8 mouse cellular contexts compared by ENCODE assay signal in the genomic region with DNA sequence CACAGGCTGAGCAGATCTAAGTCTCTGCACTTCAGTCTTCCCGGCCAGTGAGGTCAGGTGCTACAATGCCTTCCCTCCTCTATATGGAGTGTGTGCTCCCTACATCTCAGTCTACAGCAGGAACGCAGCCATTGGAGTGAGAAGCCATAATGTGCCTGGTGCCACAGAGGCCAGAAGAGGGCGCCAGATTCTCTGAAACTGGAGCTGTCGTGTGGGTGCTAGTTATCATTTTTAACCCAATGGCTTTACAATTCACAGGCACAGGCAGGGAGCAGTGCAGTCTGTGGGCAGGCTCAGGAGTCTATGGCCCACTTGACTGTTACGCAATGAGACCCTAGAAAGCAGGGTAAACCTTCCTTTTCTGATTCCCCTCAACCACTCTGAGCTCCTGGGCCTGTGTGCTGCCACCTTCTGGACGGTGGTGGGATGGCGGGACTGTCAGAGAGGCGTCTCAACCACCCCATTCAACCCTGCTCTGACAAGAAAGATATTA. TPM values are rescaled to one million over a fixed set of nuclear protein-coding genes. Genes with fewer than 3 reads are reported as not detected.
DNase-seq lines count a peak whose midpoint lies in the region; ATAC-seq and TF ChIP-seq lines count a peak whose summit lies in the region.

No protein-coding gene starts in this region.

- H3K27ac ChIP-seq in ES-Bruce4 (ENCODE audit: insufficient read depth, low read length), result no peak overlapping the region
- no peak overlapping the region for H3K27ac ChIP-seq in forebrain, embryonic 11.5 days (ENCODE audit: low read depth, low read length)
- no peak overlapping the region for H3K27ac ChIP-seq in heart, postnatal 0 days (ENCODE audit: low read depth)
- no peak overlapping the region for H3K27ac ChIP-seq in liver, embryonic 15.5 days (replicated peaks)
- H3K27ac ChIP-seq in neural tube, embryonic 11.5 days (ENCODE audit: low read depth, low read length), result no peak overlapping the region
- no peak overlapping the region for H3K27ac ChIP-seq in stomach, postnatal 0 days (replicated peaks)

- no peaks in the 10 kb centered on the region for H3K4me1 ChIP-seq in ES-Bruce4 (ENCODE audit: control insufficient read depth, insufficient read depth, low read length)
- H3K4me1 ChIP-seq in forebrain, embryonic 11.5 days (replicated peaks; ENCODE audit: control insufficient read depth, insufficient read depth, low read length), result no peaks in the 10 kb centered on the region
- H3K4me1 ChIP-seq in heart, postnatal 0 days (ENCODE audit: control insufficient read depth, insufficient read depth), result no peaks in the 10 kb centered on the region
- peaks cover 31% of the 10 kb centered on the region for H3K4me1 ChIP-seq in liver, embryonic 15.5 days (replicated peaks)
- no peaks in the 10 kb centered on the region for H3K4me1 ChIP-seq in neural tube, embryonic 11.5 days (ENCODE audit: control insufficient read depth, insufficient read depth, low read length)
- no peaks in the 10 kb centered on the region for H3K4me1 ChIP-seq in stomach, postnatal 0 days (replicated peaks; ENCODE audit: control insufficient read depth, insufficient read depth)

- peak overlapping the region; percentile 24; the same call in 1 of the 2 replicates for H3K4me2 ChIP-seq in forebrain, embryonic 11.5 days (ENCODE audit: low read depth, low read length, severe bottlenecking)
- H3K4me2 ChIP-seq in heart, postnatal 0 days (ENCODE audit: low read depth, low read length), result peak overlapping the region; percentile 55
- peak overlapping the region; percentile 68 for H3K4me2 ChIP-seq in liver, embryonic 15.5 days
- H3K4me2 ChIP-seq in neural tube, embryonic 11.5 days (ENCODE audit: low read depth), result peak overlapping the region; percentile 31
- peak overlapping the region; percentile 36 for H3K4me2 ChIP-seq in stomach, postnatal 0 days (replicated peaks; ENCODE audit: low read depth)

- H3K9me3 ChIP-seq in ES-Bruce4 (replicated peaks; ENCODE audit: control insufficient read depth, insufficient read depth, low read length, poor library complexity, severe bottlenecking), result no peaks in the 10 kb centered on the region
- H3K9me3 ChIP-seq in forebrain, embryonic 11.5 days (ENCODE audit: control insufficient read depth, low read length), result no peaks in the 10 kb centered on the region
- 0 out of 2 replicates have a peak, but pooled peaks cover 2% of the 10 kb centered on the region for H3K9me3 ChIP-seq in heart, postnatal 0 days (replicated peaks; ENCODE audit: control insufficient read depth, low read length)
- no peaks in the 10 kb centered on the region for H3K9me3 ChIP-seq in liver, embryonic 15.5 days (replicated peaks)
- no peaks in the 10 kb centered on the region for H3K9me3 ChIP-seq in neural tube, embryonic 11.5 days (ENCODE audit: control insufficient read depth, low read length)
- no peaks in the 10 kb centered on the region for H3K9me3 ChIP-seq in stomach, postnatal 0 days (ENCODE audit: control insufficient read depth, low read length)

- no peak for TF ChIP-seq EP300 in ES-Bruce4 (IDR thresholded peaks at IDR 0.05; ENCODE audit: insufficient read depth, low read depth, low read length)
- no peak for TF ChIP-seq EP300 in heart, postnatal 0 days (IDR thresholded peaks at IDR 0.05; ENCODE audit: low read depth)
- no peak for TF ChIP-seq EP300 in stomach, postnatal 0 days (optimal IDR thresholded peaks at IDR 0.05)

- H3K27me3 ChIP-seq in ES-Bruce4 (ENCODE audit: control insufficient read depth, insufficient read depth, low read length, poor library complexity, severe bottlenecking), result no peaks in the 10 kb centered on the region
- H3K27me3 ChIP-seq in forebrain, embryonic 11.5 days (ENCODE audit: control insufficient read depth, insufficient read depth, low read length), result no peaks in the 10 kb centered on the region
- H3K27me3 ChIP-seq in heart, postnatal 0 days (ENCODE audit: control insufficient read depth, insufficient read depth, low read length), result no peaks in the 10 kb centered on the region
- H3K27me3 ChIP-seq in liver, embryonic 15.5 days, result peaks cover 11% of the 10 kb centered on the region
- no peaks in the 10 kb centered on the region for H3K27me3 ChIP-seq in neural tube, embryonic 11.5 days (ENCODE audit: control insufficient read depth, insufficient read depth, low read length)
- no peaks in the 10 kb centered on the region for H3K27me3 ChIP-seq in stomach, postnatal 0 days (ENCODE audit: control insufficient read depth, insufficient read depth, low read length)

- H3K36me3 ChIP-seq in ES-Bruce4 (ENCODE audit: control insufficient read depth, insufficient read depth, low read length, poor library complexity, severe bottlenecking), result no peaks in the 10 kb centered on the region
- no peaks in the 10 kb centered on the region for H3K36me3 ChIP-seq in forebrain, embryonic 11.5 days (ENCODE audit: control insufficient read depth, insufficient read depth, low read length)
- 0 out of 2 replicates have a peak, but pooled peaks cover 3% of the 10 kb centered on the region for H3K36me3 ChIP-seq in heart, postnatal 0 days (replicated peaks; ENCODE audit: control insufficient read depth, insufficient read depth, low read length)
- no peaks in the 10 kb centered on the region for H3K36me3 ChIP-seq in liver, embryonic 15.5 days (replicated peaks)
- H3K36me3 ChIP-seq in neural tube, embryonic 11.5 days (ENCODE audit: control insufficient read depth, insufficient read depth, low read length), result no peaks in the 10 kb centered on the region
- H3K36me3 ChIP-seq in stomach, postnatal 0 days (ENCODE audit: control insufficient read depth, insufficient read depth, low read length), result no peaks in the 10 kb centered on the region

- 0 out of 2 replicates have a peak, but pooled peaks have one; percentile 33 for ATAC-seq in forebrain, embryonic 11.5 days (replicated peaks; ENCODE audit: low FRiP score)
- peak; percentile 76 for ATAC-seq in heart, postnatal 0 days (ENCODE audit: insufficient read depth, low read depth)
- peak; percentile 55 for ATAC-seq in liver, embryonic 15.5 days (ENCODE audit: insufficient read depth)
- 0 out of 2 replicates have a peak, but pooled peaks have one; percentile 23 for ATAC-seq in neural tube, embryonic 11.5 days (ENCODE audit: insufficient read depth, low FRiP score, low TSS enrichment)
- peak; percentile 68 for ATAC-seq in stomach, postnatal 0 days (ENCODE audit: low FRiP score, low TSS enrichment)

- peak; percentile 81 for DNase-seq in c-Kit-positive CD71-positive TER-119-positive erythroid progenitor cells, embryonic 14.5 days (ENCODE audit: low spot score)
- DNase-seq in forebrain, embryonic 11.5 days (ENCODE audit: low spot score), result peak; percentile 89
- DNase-seq in heart, postnatal 0 days (ENCODE audit: low spot score), result peak; percentile 64
- peak; percentile 77 to 87 for DNase-seq in kidney, postnatal 25 days
- DNase-seq in neural tube, embryonic 11.5 days (ENCODE audit: low spot score), result peak; percentile 84
- DNase-seq in stomach, postnatal 0 days (ENCODE audit: low spot score), result peak; percentile 86

- no peak for TF ChIP-seq POLR2A in ES-Bruce4 (IDR thresholded peaks at IDR 0.05; ENCODE audit: insufficient read depth, low read length)

- no peak overlapping the region for H3K9ac ChIP-seq in ES-Bruce4 (ENCODE audit: low read depth, poor library complexity, severe bottlenecking)
- no peak overlapping the region for H3K9ac ChIP-seq in forebrain, embryonic 11.5 days (ENCODE audit: low read length)
- no peak overlapping the region for H3K9ac ChIP-seq in heart, postnatal 0 days (replicated peaks; ENCODE audit: low read depth, low read length)
- H3K9ac ChIP-seq in liver, embryonic 15.5 days, result no peak overlapping the region
- no peak overlapping the region for H3K9ac ChIP-seq in neural tube, embryonic 11.5 days (ENCODE audit: low read length)
- no peak overlapping the region for H3K9ac ChIP-seq in stomach, postnatal 0 days (ENCODE audit: low read length)

- WGBS in forebrain, embryonic 11.5 days, result 9% methylated on average over 8 of the region's 8 CpGs
- 9% methylated on average over 8 of the region's 8 CpGs for WGBS in heart, postnatal 0 days
- 4% methylated on average over 8 of the region's 8 CpGs for WGBS in liver, embryonic 15.5 days (ENCODE audit: insufficient replicate concordance)
- 11% methylated on average over 8 of the region's 8 CpGs for WGBS in neural tube, embryonic 11.5 days
- 12% methylated on average over 8 of the region's 8 CpGs for WGBS in stomach, postnatal 0 days

- peak; percentile 69 for TF ChIP-seq CTCF in ES-Bruce4 (IDR thresholded peaks at IDR 0.05; ENCODE audit: low read depth, low read length)
- TF ChIP-seq CTCF in heart, postnatal 0 days (IDR thresholded peaks at IDR 0.05; ENCODE audit: low read depth), result peak; percentile 66
- peak; percentile 85 for TF ChIP-seq CTCF in stomach, postnatal 0 days (IDR thresholded peaks at IDR 0.05; ENCODE audit: low read depth)

- H3K4me3 ChIP-seq in ES-Bruce4 (ENCODE audit: low read depth, low read length), result peak overlapping the region; percentile 35
- H3K4me3 ChIP-seq in forebrain, embryonic 11.5 days (ENCODE audit: low read depth, low read length), result no peak overlapping the region
- peak overlapping the region; percentile 31 for H3K4me3 ChIP-seq in heart, postnatal 0 days (ENCODE audit: low read depth, low read length)
- peak overlapping the region; percentile 37 for H3K4me3 ChIP-seq in liver, embryonic 15.5 days (replicated peaks)
- 0 out of 2 replicates have a peak overlapping the region, but pooled peaks have one; percentile 16 for H3K4me3 ChIP-seq in neural tube, embryonic 11.5 days (ENCODE audit: low read depth, low read length)
- no peak overlapping the region for H3K4me3 ChIP-seq in stomach, postnatal 0 days (ENCODE audit: low read depth, low read length)

RNA-seq across cellular contexts. Expression of a gene that starts 18.9 kb away (rescaled TPM):
- not detected in 2 replicates for polyA plus RNA-seq in ES-Bruce4 (2011; ENCODE audit: insufficient read depth, insufficient read length, low read depth, missing spikeins)
- not detected in 2 replicates for polyA plus RNA-seq in forebrain, embryonic 11.5 days (2014; fragmentation: Nextera tagmentation; extraction: Ambion mirVana)
- not detected in 2 replicates for total RNA-seq in heart, postnatal 0 days (2014; rRNA removed; ENCODE audit: low replicate concordance)
- not detected in 2 replicates for polyA plus RNA-seq in heart, postnatal 0 days (2015; fragmentation: Nextera tagmentation; extraction: Ambion mirVana)
- polyA plus RNA-seq in liver, embryonic 15.5 days (2015; fragmentation: Nextera tagmentation; extraction: Ambion mirVana), result 0.55 and 0.56 TPM in 2 replicates
- not detected in 2 replicates for polyA plus RNA-seq in neural tube, embryonic 11.5 days (2014; fragmentation: Nextera tagmentation; extraction: Ambion mirVana)
- 0.56 and 0.63 TPM in 2 replicates for polyA plus RNA-seq in stomach, postnatal 0 days (2015; fragmentation: Nextera tagmentation; extraction: Ambion mirVana)

RNA-seq across cellular contexts. Expression of a gene that starts 23.0 kb away (rescaled TPM):
- 3.8 and 3.9 TPM in 2 replicates for polyA plus RNA-seq in ES-Bruce4 (2011; ENCODE audit: insufficient read depth, insufficient read length, low read depth, missing spikeins)
- 0.32 and 0.59 TPM in 2 replicates for polyA plus RNA-seq in forebrain, embryonic 11.5 days (2014; fragmentation: Nextera tagmentation; extraction: Ambion mirVana)
- 1.9 and 2.4 TPM in 2 replicates for total RNA-seq in heart, postnatal 0 days (2014; rRNA removed; ENCODE audit: low replicate concordance)
- polyA plus RNA-seq in heart, postnatal 0 days (2015; fragmentation: Nextera tagmentation; extraction: Ambion mirVana), result 0.77 and 1.0 TPM in 2 replicates
- 0.18 and 0.30 TPM in 2 replicates for polyA plus RNA-seq in liver, embryonic 15.5 days (2015; fragmentation: Nextera tagmentation; extraction: Ambion mirVana)
- 0.05 and 0.16 TPM in 2 replicates for polyA plus RNA-seq in neural tube, embryonic 11.5 days (2014; fragmentation: Nextera tagmentation; extraction: Ambion mirVana)
- 1.9 and 2.1 TPM in 2 replicates for polyA plus RNA-seq in stomach, postnatal 0 days (2015; fragmentation: Nextera tagmentation; extraction: Ambion mirVana)

RNA-seq across cellular contexts. Expression of a gene that starts 50.4 kb away (rescaled TPM):
- 0.33 TPM in 1 of 2 replicates, not detected in the other for polyA plus RNA-seq in ES-Bruce4 (2011; ENCODE audit: insufficient read depth, insufficient read length, low read depth, missing spikeins)
- 0.17 TPM in 1 of 2 replicates, not detected in the other for polyA plus RNA-seq in forebrain, embryonic 11.5 days (2014; fragmentation: Nextera tagmentation; extraction: Ambion mirVana)
- 0.12 and 0.27 TPM in 2 replicates for total RNA-seq in heart, postnatal 0 days (2014; rRNA removed; ENCODE audit: low replicate concordance)
- 0.80 and 0.82 TPM in 2 replicates for polyA plus RNA-seq in heart, postnatal 0 days (2015; fragmentation: Nextera tagmentation; extraction: Ambion mirVana)
- polyA plus RNA-seq in liver, embryonic 15.5 days (2015; fragmentation: Nextera tagmentation; extraction: Ambion mirVana), result 0.36 and 0.63 TPM in 2 replicates
- polyA plus RNA-seq in neural tube, embryonic 11.5 days (2014; fragmentation: Nextera tagmentation; extraction: Ambion mirVana), result 0.62 and 0.93 TPM in 2 replicates
- polyA plus RNA-seq in stomach, postnatal 0 days (2015; fragmentation: Nextera tagmentation; extraction: Ambion mirVana), result 0.46 and 0.59 TPM in 2 replicates

Comparison
In these comparisons a context has a peak if more than half of its experiments do, and no peak if none do; other contexts are left out.
1. H3K4me3 ChIP-seq: peak in ES-Bruce4 (single experiment), heart, postnatal 0 days (single experiment), liver, embryonic 15.5 days (single experiment) and neural tube, embryonic 11.5 days (single experiment); none in forebrain, embryonic 11.5 days (single experiment) and stomach, postnatal 0 days (single experiment).
2. ATAC-seq: peak in every context shown above with its lines; median percentile 76 in heart, postnatal 0 days; 68 in stomach, postnatal 0 days; 55 in liver, embryonic 15.5 days; 33 in forebrain, embryonic 11.5 days; 23 in neural tube, embryonic 11.5 days.
3. Peak in every context shown above with its lines, with median percentiles within 50 percentile points of each other: CTCF ChIP-seq, DNase-seq and H3K4me2 ChIP-seq.